Mouse (Mus musculus) liver, postnatal 0 days (tissue): Measurements from ENCODE around the gene Usp15. TPM values are rescaled to one million over a fixed set of nuclear protein-coding genes. Genes with fewer than 3 reads are reported as not detected.

Source experiments
- ATAC-seq: fragments of 200-750 bp; cut with Nextera tagmentation; 2 replicates; pipeline ENCODE4 v1.8.0; 2017; ENCODE audit warnings: mild to moderate bottlenecking, moderate library complexity
- DNase-seq: peaks from one replicate; pipeline ENCODE4 v3.0.0-alpha.2; 2016
- H3K27ac ChIP-seq: fragments of 300-500 bp; sonication (generic); 2 replicates; pipeline ENCODE4 v1.5.1; 2014; ENCODE audit warnings: antibody characterized with exemption, moderate library complexity, mild to moderate bottlenecking, low read depth
- H3K27me3 ChIP-seq: fragments of 300-500 bp; sonication (generic); 2 replicates; pipeline ENCODE4 v1.6.1; 2014; ENCODE audit warnings: low read length, control low read depth, mixed read lengths; ENCODE audit not compliant: insufficient read depth
- H3K36me3 ChIP-seq: fragments of 300-500 bp; sonication (generic); replicated peaks from 2 replicates; pipeline ENCODE4 v1.6.1; 2014; ENCODE audit warnings: mild to moderate bottlenecking, control low read depth, low read length, moderate library complexity, mixed read lengths; ENCODE audit not compliant: insufficient read depth
- H3K4me1 ChIP-seq: fragments of 300-500 bp; sonication (generic); 2 replicates; pipeline ENCODE4 v1.6.1; 2014; ENCODE audit warnings: antibody characterized with exemption, mild to moderate bottlenecking, control low read depth; ENCODE audit not compliant: insufficient read depth
- H3K4me2 ChIP-seq: fragments of 300-500 bp; sonication (generic); 2 replicates; pipeline ENCODE4 v1.6.1; 2014; ENCODE audit warnings: low read depth, mild to moderate bottlenecking, low read length, moderate library complexity, mixed read lengths
- H3K4me3 ChIP-seq: fragments of 300-500 bp; sonication (generic); 2 replicates; pipeline ENCODE4 v1.5.1; 2014; ENCODE audit warnings: low read depth, low read length
- H3K9ac ChIP-seq: fragments of 300-500 bp; sonication (generic); replicated peaks from 2 replicates; pipeline ENCODE4 v1.6.1; 2014; ENCODE audit warnings: mild to moderate bottlenecking, moderate library complexity
- H3K9me3 ChIP-seq: fragments of 300-500 bp; sonication (generic); 2 replicates; pipeline ENCODE4 v1.6.1; 2016; ENCODE audit warnings: mild to moderate bottlenecking, control low read depth, low read length, mixed read lengths
- CTCF ChIP-seq: sonication (generic); IDR thresholded peaks from 2 replicates; pipeline ENCODE4 v1.5.1; 2016; ENCODE audit warnings: antibody characterized with exemption, low read depth
- EP300 ChIP-seq: IDR thresholded peaks from 2 replicates; pipeline ENCODE4 v1.6.1; 2016; ENCODE audit warnings: antibody characterized with exemption, low read depth, mild to moderate bottlenecking
- WGBS: fragments of 180-500 bp; shearing (Covaris S2); extraction: QIAGEN DNeasy Blood & Tissue Kit; methylation state at CpG from one replicate; pipeline ENCODE4 v1.1.7; 2014; ENCODE audit not compliant: insufficient replicate concordance; 5-methylcytosine and 5-hydroxymethylcytosine counted together
- microRNA-seq: library from miRNA; unstranded; fragments of <30 nt; microRNA quantifications from one replicate; pipeline ENCODE4, GENCODE M21; 2016
- polyA plus RNA-seq: library from polyadenylated mRNA; unstranded; fragments of >200 nt; fragmentation: Nextera tagmentation; extraction: Ambion mirVana; gene quantifications from 2 replicates; pipeline ENCODE4 v1.2.1, GENCODE M21; 2015

The Usp15 gene
- polyA plus RNA-seq, 1 experiment from 2014 or later, result 59.9 TPM

DNA sequence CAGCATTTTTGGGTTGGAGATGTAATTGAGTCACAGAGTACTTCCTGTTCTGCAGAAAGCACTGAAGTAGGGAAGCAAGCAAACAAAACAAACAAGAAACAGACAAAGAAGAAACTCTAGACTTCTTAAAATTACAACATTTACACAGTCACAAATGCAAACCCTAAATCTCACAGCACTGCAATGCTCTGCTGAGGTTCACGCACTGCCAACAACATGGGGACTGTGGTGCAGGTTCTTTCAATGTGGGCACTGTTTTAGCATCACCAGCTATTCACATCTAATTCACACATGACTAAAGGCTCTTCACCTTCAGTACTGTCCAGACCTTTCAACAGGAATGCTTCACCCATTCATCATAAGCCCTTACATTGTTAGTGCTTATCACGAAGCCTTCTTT lies 133.8 kb downstream of the Usp15 start:
- peaks cover 2% of the 10 kb centered on the region; the same call in 1 of the 2 replicates for H3K36me3 ChIP-seq
- TF ChIP-seq CTCF, result no peak
- TF ChIP-seq EP300, result no peak
- no peak overlapping the region for H3K4me3 ChIP-seq
- ATAC-seq (no peak), DNase-seq (no peak)
- WGBS, result 88% methylated on average over 2 of the region's 2 CpGs
- H3K9me3 ChIP-seq, result no peaks in the 10 kb centered on the region
- H3K4me2 ChIP-seq, result no peak overlapping the region
- H3K27me3 ChIP-seq, result no peaks in the 10 kb centered on the region
- no peak overlapping the region for H3K9ac ChIP-seq
- H3K4me1 ChIP-seq, result no peaks in the 10 kb centered on the region
- H3K27ac ChIP-seq, result no peak overlapping the region

DNA sequence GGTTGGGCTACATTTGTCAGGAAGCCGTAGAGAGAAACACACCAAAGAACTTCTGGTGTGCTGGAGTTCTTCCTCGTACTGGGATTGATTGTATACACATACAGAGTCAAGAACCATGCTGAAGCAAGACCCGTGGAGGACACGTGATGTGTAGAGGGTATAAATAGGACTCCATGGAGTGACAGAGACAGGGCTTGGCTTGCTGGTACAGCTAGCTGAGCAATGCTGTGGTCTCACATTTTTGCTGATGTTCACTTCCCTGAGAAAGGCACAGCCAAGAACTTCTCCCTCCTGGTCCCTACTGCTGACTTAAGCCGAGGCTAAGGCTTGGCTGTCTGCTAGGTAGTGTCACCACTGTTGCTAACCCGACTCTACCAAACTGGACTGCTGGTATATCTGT lies 136.0 kb downstream of the Usp15 start:
- DNase-seq (no peak), ATAC-seq (peak; percentile 63; the same call in 1 of the 2 replicates)
- Histone ChIP-seq H3K36me3 (peaks cover 5% of the 10 kb centered on the region; the same call in 1 of the 2 replicates), H3K27ac (no peak overlapping the region), H3K9me3 (no peaks in the 10 kb centered on the region), H3K4me2 (no peak overlapping the region), H3K4me3 (no peak overlapping the region), H3K27me3 (no peaks in the 10 kb centered on the region), H3K4me1 (no peaks in the 10 kb centered on the region), H3K9ac (no peak overlapping the region)
- 74% methylated on average over 6 of the region's 6 CpGs for WGBS
- no peak for TF ChIP-seq CTCF
- no peak for TF ChIP-seq EP300

DNA sequence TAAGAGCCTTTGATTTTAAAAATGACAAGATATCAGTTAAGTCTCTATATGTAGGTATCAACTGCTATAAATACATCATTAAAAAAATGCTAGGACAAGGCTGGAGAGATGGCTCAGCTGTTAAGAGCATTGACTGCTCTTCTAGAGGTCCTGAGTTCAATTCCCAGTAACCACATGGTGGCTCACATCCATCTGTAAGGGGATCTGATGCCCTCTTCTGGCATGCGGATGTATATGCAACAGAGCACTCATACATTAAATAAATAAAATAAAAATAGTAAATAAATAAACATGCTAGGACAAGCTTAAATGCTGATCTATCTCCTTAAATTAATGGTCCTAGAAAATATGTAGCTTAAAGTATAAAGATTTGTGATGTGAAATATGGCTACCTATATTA lies 139.7 kb downstream of the Usp15 start:
- 71% methylated on average over 1 of the region's 1 CpGs for WGBS
- no peaks in the 10 kb centered on the region for H3K27me3 ChIP-seq
- no peak overlapping the region for H3K4me3 ChIP-seq
- no peak for DNase-seq
- peak; percentile 51 for TF ChIP-seq CTCF
- no peak for TF ChIP-seq EP300
- no peaks in the 10 kb centered on the region for H3K9me3 ChIP-seq
- no peak overlapping the region for H3K9ac ChIP-seq
- H3K4me2 ChIP-seq, result no peak overlapping the region
- ATAC-seq, result no peak
- H3K36me3 ChIP-seq, result peaks cover 5% of the 10 kb centered on the region; the same call in 1 of the 2 replicates
- no peak overlapping the region for H3K27ac ChIP-seq
- no peaks in the 10 kb centered on the region for H3K4me1 ChIP-seq

DNA sequence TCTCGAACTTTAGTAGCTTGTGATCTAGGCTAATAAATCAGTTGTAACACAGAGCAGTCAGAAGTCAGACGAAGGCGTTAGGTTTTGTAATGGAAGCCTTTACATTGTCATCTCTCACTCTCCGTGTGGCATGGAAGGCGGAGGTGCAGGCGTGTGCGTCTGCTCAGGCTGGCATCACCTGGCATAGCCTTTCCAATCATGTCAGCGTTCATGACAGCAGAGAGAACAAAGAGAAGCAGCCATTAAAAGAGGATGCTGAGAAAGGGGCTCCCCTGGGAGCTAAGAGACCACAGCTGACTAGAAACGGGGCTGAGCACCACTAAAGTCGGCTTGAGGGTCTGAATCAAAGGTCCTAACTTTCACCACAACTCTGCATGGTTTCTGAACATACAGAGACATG lies 140.3 kb downstream of the Usp15 start:
- no peak for ATAC-seq
- DNase-seq, result no peak
- peaks cover 5% of the 10 kb centered on the region; the same call in 1 of the 2 replicates for H3K36me3 ChIP-seq
- no peak overlapping the region for H3K4me2 ChIP-seq
- no peaks in the 10 kb centered on the region for H3K9me3 ChIP-seq
- WGBS, result 89% methylated on average over 10 of the region's 10 CpGs
- H3K4me3 ChIP-seq, result no peak overlapping the region
- no peak overlapping the region for H3K9ac ChIP-seq
- no peak overlapping the region for H3K27ac ChIP-seq
- TF ChIP-seq EP300 (no peak), CTCF (no peak)
- no peaks in the 10 kb centered on the region for H3K4me1 ChIP-seq
- no peaks in the 10 kb centered on the region for H3K27me3 ChIP-seq

DNA sequence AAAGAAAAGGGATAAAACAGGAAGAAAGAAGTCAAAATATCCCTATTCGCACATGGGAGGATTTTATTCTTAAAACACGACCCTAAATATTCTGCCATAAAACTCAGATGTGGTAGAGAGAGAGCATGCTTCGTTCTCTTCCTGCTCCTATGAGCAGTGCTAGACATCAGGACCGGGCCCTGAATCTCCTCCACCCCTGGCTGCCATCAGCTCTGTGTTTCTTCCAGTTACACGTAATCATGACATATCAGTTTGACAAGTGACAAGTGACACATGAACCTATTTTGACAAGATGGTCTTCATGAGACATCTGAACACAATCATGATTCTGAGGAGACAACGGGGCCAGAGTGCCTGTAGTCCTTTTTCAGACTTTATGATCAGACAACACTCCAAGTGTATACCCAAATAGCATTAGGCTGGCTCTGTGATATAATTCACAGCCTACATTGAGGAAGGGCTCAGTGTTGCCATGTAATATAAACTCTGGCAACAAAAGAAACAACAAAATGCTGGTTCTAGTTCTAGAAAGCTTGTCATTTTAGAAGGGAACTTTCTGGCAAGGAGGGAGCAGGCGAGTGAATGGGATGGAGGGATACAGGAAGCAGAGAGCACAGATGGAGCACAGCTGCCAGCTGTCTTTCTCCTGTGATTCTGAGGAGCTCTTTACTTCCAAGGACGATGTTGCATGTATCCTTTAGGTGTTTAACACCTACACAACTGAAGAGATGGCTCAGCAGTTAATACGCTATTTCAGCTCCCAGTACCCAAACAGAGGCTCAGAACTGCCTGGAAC lies 141.4 kb downstream of the Usp15 start:
- TF ChIP-seq EP300 (no peak), CTCF (no peak)
- Histone ChIP-seq H3K4me2 (no peak overlapping the region), H3K9me3 (no peaks in the 10 kb centered on the region), H3K4me1 (no peaks in the 10 kb centered on the region), H3K27me3 (no peaks in the 10 kb centered on the region), H3K36me3 (peaks cover 12% of the 10 kb centered on the region; the same call in 1 of the 2 replicates), H3K27ac (no peak overlapping the region), H3K4me3 (no peak overlapping the region), H3K9ac (no peak overlapping the region)
- 83% methylated on average over 9 of the region's 9 CpGs for WGBS
- DNase-seq (no peak), ATAC-seq (no peak)

Small RNA genes within 50 kb of the gene (microRNA-seq; reads per million reads assigned to microRNA genes)
- gene Gm27920, result not detected

Other genes starting within 250 kb of the Usp15 start
- gene Mon2, start 120.5 kb downstream of the Usp15 start, polyA plus RNA-seq, result 12.0 and 12.3 TPM in 2 replicates
- 0.25 and 0.41 TPM in 2 replicates for gene Fam19a2, start 67.0 kb upstream of the Usp15 start, polyA plus RNA-seq